Mouse (Mus musculus) MEL (cell line): Measurements from ENCODE around the gene Cyfip1. TPM values are rescaled to one million over a fixed set of nuclear protein-coding genes. Genes with fewer than 3 reads are reported as not detected.

Experiments
- DNase-seq: peaks from one replicate; pipeline ENCODE4 v3.0.0; 2011; ENCODE audit warnings: low read depth, low spot score
- H3K27ac ChIP-seq: 2 replicates; pipeline ENCODE4 v1.5.1; 2012; ENCODE audit warnings: low read depth, mild to moderate bottlenecking, control low read depth, low read length, moderate library complexity; ENCODE audit not compliant: control insufficient read depth
- H3K27me3 ChIP-seq, 2 experiments: fragments of 150-350 bp in 1 of 2; sonication (generic) in 1 of 2; 2 replicates each; pipeline ENCODE4 v1.6.1; 2012; ENCODE audit warnings: low read length in 2 of 2, mild to moderate bottlenecking in 2 of 2, improper control_type of control experiment in 1 of 2, moderate library complexity in 1 of 2; ENCODE audit not compliant: insufficient read depth in 2 of 2, control insufficient read depth in 1 of 2
- H3K36me3 ChIP-seq, 2 experiments: 2 replicates each; pipeline ENCODE4 v1.6.1; 2012 to 2014; ENCODE audit warnings: low read length in 2 of 2, improper control_type of control experiment in 1 of 2, inconsistent platforms in 1 of 2, mild to moderate bottlenecking in 1 of 2; ENCODE audit not compliant: insufficient read depth in 2 of 2, control insufficient read depth in 1 of 2
- H3K4me1 ChIP-seq, 2 experiments: fragments of 150-350 bp in 1 of 2; sonication (generic) in 1 of 2; 2 replicates each; pipeline ENCODE4 v1.6.1; 2012; ENCODE audit warnings: low read length in 2 of 2, improper control_type of control experiment in 1 of 2, mild to moderate bottlenecking in 1 of 2; ENCODE audit not compliant: insufficient read depth in 2 of 2, control insufficient read depth in 1 of 2
- H3K4me3 ChIP-seq, 2 experiments: fragments of 150-350 bp in 1 of 2; sonication (generic) in 1 of 2; 2 replicates each; pipeline ENCODE4 v1.5.1; 2012; ENCODE audit warnings: low read depth in 2 of 2, low read length in 2 of 2, mild to moderate bottlenecking in 2 of 2, moderate library complexity in 2 of 2, control low read depth in 1 of 2, improper control_type of control experiment in 1 of 2; ENCODE audit not compliant: control insufficient read depth in 1 of 2, insufficient read depth in 1 of 2
- H3K79me2 ChIP-seq: 2 replicates; pipeline ENCODE4 v1.6.1; 2012; ENCODE audit warnings: mild to moderate bottlenecking, low read length, moderate library complexity; ENCODE audit not compliant: control insufficient read depth, poor library complexity, insufficient read depth
- H3K9ac ChIP-seq: 2 replicates; pipeline ENCODE4 v1.6.1; 2012; ENCODE audit warnings: low read depth, mild to moderate bottlenecking, control low read depth, low read length, moderate library complexity; ENCODE audit not compliant: control insufficient read depth, poor library complexity, severe bottlenecking
- H3K9me3 ChIP-seq: fragments of 150-350 bp; sonication (generic); replicated peaks from 2 replicates; pipeline ENCODE4 v1.6.1; 2012; ENCODE audit warnings: mild to moderate bottlenecking, low read length, improper control_type of control experiment, moderate library complexity; ENCODE audit not compliant: insufficient read depth
- BHLHE40 ChIP-seq: IDR thresholded peaks from 2 replicates; pipeline ENCODE4 v1.6.1; 2012; ENCODE audit warnings: low read depth, mild to moderate bottlenecking, inconsistent platforms, low read length, improper control_type of control experiment, borderline replicate concordance
- CHD1 ChIP-seq: IDR thresholded peaks from 2 replicates; pipeline ENCODE4 v1.6.1; 2012; ENCODE audit warnings: low read depth, mild to moderate bottlenecking, inconsistent platforms, low read length, improper control_type of control experiment
- CTCF ChIP-seq, 3 experiments: IDR thresholded peaks in 2 of 3; conservative IDR thresholded peaks in 1 of 3; 2 replicates each; pipeline ENCODE4 v1.5.1; 2011 to 2012; ENCODE audit warnings: low read length in 3 of 3, low read depth in 2 of 3, mild to moderate bottlenecking in 2 of 3, improper control_type of control experiment in 1 of 3, inconsistent platforms in 1 of 3, mixed read lengths in 1 of 3, moderate library complexity in 1 of 3; ENCODE audit not compliant: control insufficient read depth in 1 of 3, insufficient read depth in 1 of 3, poor library complexity in 1 of 3, severe bottlenecking in 1 of 3
- E2F4 ChIP-seq: IDR thresholded peaks from 2 replicates; pipeline ENCODE4 v1.6.1; 2011; ENCODE audit warnings: low read depth, low read length, improper control_type of control experiment, borderline replicate concordance
- ELF1 ChIP-seq: IDR thresholded peaks from 2 replicates; pipeline ENCODE4 v1.6.1; 2014; ENCODE audit warnings: low read depth, mild to moderate bottlenecking, inconsistent platforms, low read length, improper control_type of control experiment, moderate library complexity
- EP300 ChIP-seq, 2 experiments: IDR thresholded peaks; 2 replicates each; pipeline ENCODE4 v1.6.1; 2011; ENCODE audit warnings: improper control_type of control experiment in 2 of 2, low read length in 2 of 2, low read depth in 1 of 2, mild to moderate bottlenecking in 1 of 2
- ETS1 ChIP-seq: IDR thresholded peaks from 2 replicates; pipeline ENCODE4 v1.6.1; 2012; ENCODE audit warnings: low read depth, mild to moderate bottlenecking, inconsistent platforms, low read length, improper control_type of control experiment, moderate library complexity
- GATA1 ChIP-seq: IDR thresholded peaks from 2 replicates; pipeline ENCODE4 v1.6.1; 2011; ENCODE audit warnings: low read depth, low read length, improper control_type of control experiment
- HCFC1 ChIP-seq: IDR thresholded peaks from 2 replicates; pipeline ENCODE4 v1.6.1; 2012; ENCODE audit warnings: low read depth, mild to moderate bottlenecking, inconsistent platforms, low read length, improper control_type of control experiment, moderate library complexity
- MAX ChIP-seq: IDR thresholded peaks from 2 replicates; pipeline ENCODE4 v1.6.1; 2011; ENCODE audit warnings: low read length, improper control_type of control experiment
- MAZ ChIP-seq: IDR thresholded peaks from 2 replicates; pipeline ENCODE4 v1.6.1; 2012; ENCODE audit warnings: low read depth, mild to moderate bottlenecking, inconsistent platforms, low read length, improper control_type of control experiment
- MXI1 ChIP-seq: IDR thresholded peaks from 2 replicates; pipeline ENCODE4 v1.6.1; 2011; ENCODE audit warnings: mild to moderate bottlenecking, low read depth, low read length, improper control_type of control experiment
- MYC ChIP-seq: IDR thresholded peaks from 2 replicates; pipeline ENCODE4 v1.6.1; 2011; ENCODE audit warnings: low read depth, mild to moderate bottlenecking, low read length, improper control_type of control experiment, moderate library complexity
- NELFE ChIP-seq: IDR thresholded peaks from 2 replicates; pipeline ENCODE4 v1.6.1; 2011; ENCODE audit warnings: low read depth, low read length, improper control_type of control experiment
- NRF1 ChIP-seq: IDR thresholded peaks from 2 replicates; pipeline ENCODE4 v1.6.1; 2014; ENCODE audit warnings: low read depth, mild to moderate bottlenecking, inconsistent platforms, low read length, improper control_type of control experiment, moderate library complexity; ENCODE audit not compliant: poor library complexity, insufficient read depth, severe bottlenecking
- POLR2A ChIP-seq, 2 experiments: IDR thresholded peaks; 2 replicates each; pipeline ENCODE4 v1.6.1; 2011 to 2012; ENCODE audit warnings: low read length in 2 of 2, mild to moderate bottlenecking in 2 of 2, control low read depth in 1 of 2, improper control_type of control experiment in 1 of 2, low read depth in 1 of 2, moderate library complexity in 1 of 2; ENCODE audit not compliant: control insufficient read depth in 1 of 2, insufficient read depth in 1 of 2, poor library complexity in 1 of 2
- POLR2AphosphoS2 ChIP-seq: IDR thresholded peaks from 2 replicates; pipeline ENCODE4 v1.6.1; 2011; ENCODE audit warnings: low read length, improper control_type of control experiment
- RCOR1 ChIP-seq: IDR thresholded peaks from 2 replicates; pipeline ENCODE4 v1.6.1; 2012; ENCODE audit warnings: low read depth, mild to moderate bottlenecking, inconsistent platforms, low read length, improper control_type of control experiment
- SIN3A ChIP-seq: IDR thresholded peaks from 2 replicates; pipeline ENCODE4 v1.6.1; 2012; ENCODE audit warnings: low read length, improper control_type of control experiment, inconsistent platforms
- TCF12 ChIP-seq: IDR thresholded peaks from 2 replicates; pipeline ENCODE4 v1.6.1; 2014; ENCODE audit warnings: low read depth, mild to moderate bottlenecking, inconsistent platforms, low read length, improper control_type of control experiment, moderate library complexity
- UBTF ChIP-seq: IDR thresholded peaks from 2 replicates; pipeline ENCODE4 v1.6.1; 2012; ENCODE audit warnings: low read depth, mild to moderate bottlenecking, inconsistent platforms, low read length, improper control_type of control experiment, moderate library complexity, borderline replicate concordance; ENCODE audit not compliant: insufficient read depth
- USF1 ChIP-seq: IDR thresholded peaks from 2 replicates; pipeline ENCODE4 v1.6.1; 2014; ENCODE audit warnings: low read depth, mild to moderate bottlenecking, inconsistent platforms, low read length, improper control_type of control experiment, moderate library complexity
- ZC3H11A ChIP-seq: IDR thresholded peaks from 2 replicates; pipeline ENCODE4 v1.6.1; 2012; ENCODE audit warnings: low read depth, mild to moderate bottlenecking, inconsistent platforms, low read length, improper control_type of control experiment
- ZKSCAN1 ChIP-seq: IDR thresholded peaks from 2 replicates; pipeline ENCODE4 v1.6.1; 2012; ENCODE audit warnings: low read depth, mild to moderate bottlenecking, inconsistent platforms, low read length, improper control_type of control experiment, moderate library complexity
- ZMIZ1 ChIP-seq: IDR thresholded peaks from 2 replicates; pipeline ENCODE4 v1.6.1; 2012; ENCODE audit warnings: low read depth, mild to moderate bottlenecking, inconsistent platforms, low read length, improper control_type of control experiment, moderate library complexity
- polyA plus RNA-seq, 2 experiments: library from polyadenylated mRNA; stranded (reverse) in 1 of 2; unstranded in 1 of 2; fragments of >175 nt in 1 of 2; fragments of >200 nt in 1 of 2; gene quantifications; 2 replicates each; pipeline versions ENCODE4 v1.2.1 to v1.2.4; 2012; ENCODE audit warnings: low replicate concordance in 2 of 2, low read depth in 1 of 2; ENCODE audit not compliant: insufficient read length in 2 of 2, insufficient read depth in 1 of 2, missing spikeins in 1 of 2
- total RNA-seq: library from RNA; depleted of rRNA; stranded (reverse); fragments of 300-350 nt; gene quantifications from 2 replicates; pipeline ENCODE4 v1.2.3, GENCODE M21; 2012

The Cyfip1 gene
- total and polyA plus RNA-seq, 3 experiments, result 18.3 to 124 (median 27.6) TPM

DNA sequence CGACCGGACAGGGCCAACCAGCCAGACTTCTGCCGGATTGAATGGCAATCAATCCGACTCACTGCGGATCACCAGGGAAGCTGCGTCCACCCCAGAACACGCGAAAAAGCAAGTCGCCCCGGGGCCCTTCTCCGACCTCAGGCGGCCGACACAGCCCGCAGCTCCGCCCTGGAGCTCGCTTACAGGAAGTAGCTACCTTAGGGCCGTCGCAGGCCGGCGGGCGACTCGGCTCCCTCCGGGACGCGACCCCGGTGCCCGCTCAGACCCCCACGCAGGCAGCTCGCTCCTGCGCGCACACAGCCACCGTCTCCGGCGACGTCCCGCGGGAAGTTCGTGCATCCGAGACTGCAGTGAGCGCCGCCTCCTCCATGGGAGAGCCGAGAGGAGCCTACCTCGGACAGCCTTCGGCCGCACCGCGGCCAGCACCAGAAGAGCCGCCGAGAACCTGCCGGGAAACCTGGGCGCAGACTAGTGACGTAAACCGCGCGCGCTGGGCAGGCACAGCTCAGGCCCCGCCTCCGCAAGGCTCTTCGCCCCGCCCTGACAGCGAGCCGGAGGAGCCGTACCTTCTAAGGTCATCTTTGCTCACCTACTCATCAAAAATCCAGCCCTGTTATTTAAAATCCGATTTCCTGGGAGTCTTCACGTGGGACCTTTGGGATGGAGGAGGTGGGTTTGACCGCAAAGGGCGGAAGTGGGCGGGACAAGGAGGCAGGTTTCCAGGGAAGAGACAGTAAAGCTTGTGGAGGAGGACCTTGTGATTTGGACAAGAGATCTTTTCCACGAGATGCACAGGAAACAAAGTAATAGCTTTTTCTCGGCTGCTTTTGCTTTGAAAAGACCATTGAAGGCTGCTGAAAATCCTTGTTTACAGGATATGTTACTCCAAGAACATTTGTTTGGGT lies 120.7 kb downstream of the Cyfip1 start, which contains the start of gene Nipa2:
Gene Nipa2 (minus strand): TSS at position 473 of the 905 bp plus-strand sequence.
- Histone ChIP-seq H3K4me1 (peaks cover 8 to 15% of the 10 kb centered on the region in 2 experiments), H3K9ac (peak within 1 kb of the TSS; percentile 85), H3K27ac (peak within 1 kb of the TSS; percentile 68), H3K9me3 (no peaks in the 10 kb centered on the region), H3K27me3 (no peaks in the 10 kb centered on the region), H3K4me3 (peak within 1 kb of the TSS; percentile 69 to 94), H3K79me2 (peaks cover 23% of the 10 kb centered on the region), H3K36me3 (peaks cover 0 to 20% of the 10 kb centered on the region in 2 experiments; a peak in 3 of 4 replicates)
- TF ChIP-seq HCFC1, result peak; percentile 87
- TF ChIP-seq MXI1, result peak; percentile 71; the same call in 1 of the 2 replicates
- no peak for TF ChIP-seq GATA1
- no peak for TF ChIP-seq BHLHE40
- no peak for TF ChIP-seq MYC
- no peak for TF ChIP-seq RCOR1
- TF ChIP-seq CTCF (IDR thresholded peaks at IDR 0.05 in 2 of 3, conservative IDR thresholded peaks at IDR 0.05 in 1 of 3; ENCODE audit: control insufficient read depth in 1 of 3, insufficient read depth in 1 of 3, low read depth in 2 of 3, low read length in 3 of 3, poor library complexity in 1 of 3, severe bottlenecking in 1 of 3), result no peak
- no peak for TF ChIP-seq USF1
- TF ChIP-seq ELF1, result peak; percentile 61
- TF ChIP-seq POLR2A (IDR thresholded peaks at IDR 0.05; ENCODE audit: control insufficient read depth in 1 of 2, insufficient read depth in 1 of 2, low read depth in 1 of 2, low read length in 2 of 2, poor library complexity in 1 of 2), result peak; percentile 90
- TF ChIP-seq NELFE, result peak; percentile 90
- TF ChIP-seq ETS1, result 0 out of 2 replicates have a peak, but pooled peaks have one; percentile 8
- peak; percentile 85 for TF ChIP-seq ZMIZ1
- TF ChIP-seq ZKSCAN1, result no peak
- peak; percentile 42 for TF ChIP-seq TCF12
- TF ChIP-seq UBTF, result no peak
- peak; percentile 87 for TF ChIP-seq POLR2AphosphoS2
- TF ChIP-seq EP300 (IDR thresholded peaks at IDR 0.05; ENCODE audit: low read depth in 1 of 2, low read length in 2 of 2), result no peak
- TF ChIP-seq MAX, result no peak
- peak; percentile 93 for TF ChIP-seq SIN3A
- TF ChIP-seq MAZ, result peak; percentile 38; the same call in 1 of the 2 replicates
- TF ChIP-seq E2F4, result peak; percentile 75; the same call in 1 of the 2 replicates
- no peak for TF ChIP-seq CHD1
- TF ChIP-seq NRF1, result no peak; the same call in 1 of the 2 replicates
- TF ChIP-seq ZC3H11A, result no peak
- peak; percentile 94 for DNase-seq
